Mouse (Mus musculus) brain, embryonic 14.5 days (tissue): ENCODE data around the gene C2cd4a.

Experiments used
- CTCF ChIP-seq: fragments of 200-500 bp; IDR thresholded peaks from 2 replicates; pipeline ENCODE4 v1.5.1; 2012; ENCODE audit warnings: inconsistent platforms, mild to moderate bottlenecking, moderate library complexity, borderline replicate concordance; ENCODE audit not compliant: insufficient read depth, insufficient read length; ENCODE audit errors: extremely low read depth
- POLR2A ChIP-seq: fragments of 200-500 bp; IDR thresholded peaks from 2 replicates; pipeline ENCODE4 v1.6.1; 2012; ENCODE audit warnings: mild to moderate bottlenecking, inconsistent platforms, borderline replicate concordance; ENCODE audit not compliant: poor library complexity, insufficient read depth, insufficient read length, severe bottlenecking; ENCODE audit errors: extremely low read depth

DNA sequence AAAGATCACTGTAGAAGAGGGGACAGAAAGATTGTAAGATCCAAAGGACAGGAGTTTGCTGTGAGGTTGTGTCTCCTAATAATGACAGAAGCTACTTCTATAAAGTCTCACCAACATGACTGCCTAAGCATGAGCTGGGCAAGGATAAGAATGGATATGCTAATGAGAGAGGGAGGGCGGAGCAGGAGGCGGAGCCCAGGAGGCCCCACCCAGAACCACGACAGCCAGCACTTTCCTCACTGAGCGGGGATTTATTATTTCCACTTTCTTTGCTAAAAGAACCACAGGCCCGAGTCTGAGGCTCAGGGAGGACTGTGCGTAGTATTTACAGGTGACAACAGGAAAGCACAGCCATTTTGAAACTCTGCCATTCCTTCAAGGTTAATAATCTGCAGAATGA lies 44.5 kb downstream of the C2cd4a start:
- TF ChIP-seq POLR2A, result no peak
- TF ChIP-seq CTCF, result no peak
